In genomic region chr11:20112006-20112740, GRCm38 (mm10) we compare ENCODE assay signal across 8 mouse cellular contexts. TPM values are rescaled to one million over a fixed set of nuclear protein-coding genes. Genes with fewer than 3 reads are reported as not detected.
DNase-seq lines count a peak whose midpoint lies in the region; ATAC-seq and TF ChIP-seq lines count a peak whose summit lies in the region.

No protein-coding gene starts in this region.

- peaks cover 45% of the 10 kb centered on the region for H3K79me2 ChIP-seq in CH12.LX (replicated peaks; ENCODE audit: control insufficient read depth, extremely low read depth, insufficient read depth, poor library complexity, severe bottlenecking)

- peak overlapping the region; percentile 91 for H3K4me2 ChIP-seq in CH12.LX (ENCODE audit: insufficient read depth, low read depth, poor library complexity, severe bottlenecking)
- peak overlapping the region; percentile 77 for H3K4me2 ChIP-seq in heart, embryonic 14.5 days (ENCODE audit: low read length)
- peak overlapping the region; percentile 87 for H3K4me2 ChIP-seq in liver, embryonic 12.5 days
- H3K4me2 ChIP-seq in stomach, embryonic 15.5 days, result peak overlapping the region; percentile 52

- H3K36me3 ChIP-seq in CH12.LX (replicated peaks in 1 of 2; ENCODE audit: control insufficient read depth in 1 of 2, insufficient read depth in 1 of 2, low read length in 1 of 2), result peaks cover 7 to 25% of the 10 kb centered on the region in 2 experiments
- H3K36me3 ChIP-seq in forebrain, embryonic 10.5 days (replicated peaks), result peaks cover 32% of the 10 kb centered on the region
- H3K36me3 ChIP-seq in heart, embryonic 14.5 days (ENCODE audit: control insufficient read depth, insufficient read depth, low read length), result peaks cover 7% of the 10 kb centered on the region
- peaks cover 23% of the 10 kb centered on the region for H3K36me3 ChIP-seq in liver, embryonic 12.5 days
- H3K36me3 ChIP-seq in stomach, embryonic 15.5 days, result 0 out of 2 replicates have a peak, but pooled peaks cover 4% of the 10 kb centered on the region

- in situ Hi-C loops in CH12.LX (cut with MboI; ENCODE audit: low pct_ligation_motif_present, low pct_unique_long_range_greater_than_20kb, low sequenced_read_pairs), result no loop called here

- peak overlapping the region; percentile 63 to 92 (median 80) for H3K4me3 ChIP-seq in CH12.LX (replicated peaks in 1 of 3; ENCODE audit: low read depth in 2 of 3, low read length in 2 of 3, poor library complexity in 1 of 3)
- H3K4me3 ChIP-seq in brown adipose tissue, adult 24 weeks (ENCODE audit: insufficient read depth, low read depth, low read length), result peak overlapping the region; percentile 96
- peak overlapping the region; percentile 90 for H3K4me3 ChIP-seq in forebrain, embryonic 10.5 days
- peak overlapping the region; percentile 68 to 77 for H3K4me3 ChIP-seq in heart, embryonic 14.5 days (ENCODE audit: control insufficient read depth in 1 of 2, insufficient read depth in 1 of 2, low read depth in 1 of 2, low read length in 2 of 2)
- H3K4me3 ChIP-seq in liver, embryonic 12.5 days, result peak overlapping the region; percentile 89
- H3K4me3 ChIP-seq in stomach, embryonic 15.5 days (replicated peaks), result peak overlapping the region; percentile 88

- peak overlapping the region; percentile 98 for H3K27ac ChIP-seq in CH12.LX (ENCODE audit: insufficient read depth, low read depth)
- H3K27ac ChIP-seq in brown adipose tissue, adult 24 weeks (replicated peaks; ENCODE audit: low read depth, low read length), result peak overlapping the region; percentile 96
- H3K27ac ChIP-seq in forebrain, embryonic 10.5 days, result peak overlapping the region; percentile 93
- H3K27ac ChIP-seq in heart, embryonic 14.5 days (replicated peaks in 1 of 2; ENCODE audit: control insufficient read depth in 1 of 2, insufficient read depth in 1 of 2, low read depth in 2 of 2, low read length in 2 of 2), result peak overlapping the region; percentile 89 to 97
- peak overlapping the region; percentile 96 for H3K27ac ChIP-seq in liver, embryonic 12.5 days
- peak overlapping the region; percentile 95 for H3K27ac ChIP-seq in stomach, embryonic 15.5 days

- no peak for TF ChIP-seq CTCF in CH12.LX (conservative IDR thresholded peaks at IDR 0.05 in 1 of 2, IDR thresholded peaks at IDR 0.05 in 1 of 2; ENCODE audit: low read depth in 2 of 2, low read length in 2 of 2)

- peaks cover 15 to 43% of the 10 kb centered on the region in 2 experiments for H3K4me1 ChIP-seq in CH12.LX (ENCODE audit: control insufficient read depth in 1 of 2, insufficient read depth in 2 of 2)
- peaks cover 11% of the 10 kb centered on the region for H3K4me1 ChIP-seq in brown adipose tissue, adult 24 weeks (ENCODE audit: control insufficient read depth, insufficient read depth, insufficient read length, low read length)
- peaks cover 19% of the 10 kb centered on the region for H3K4me1 ChIP-seq in forebrain, embryonic 10.5 days
- H3K4me1 ChIP-seq in heart, embryonic 14.5 days (ENCODE audit: control insufficient read depth in 2 of 2, insufficient read depth in 2 of 2, low read length in 2 of 2), result peaks cover 2 to 13% of the 10 kb centered on the region in 2 experiments; a peak in 3 of 4 replicates
- peaks cover 57% of the 10 kb centered on the region for H3K4me1 ChIP-seq in liver, embryonic 12.5 days
- no peaks in the 10 kb centered on the region for H3K4me1 ChIP-seq in stomach, embryonic 15.5 days

- peak overlapping the region; percentile 98 for H3K9ac ChIP-seq in CH12.LX (ENCODE audit: insufficient read depth, low read depth)
- peak overlapping the region; percentile 94 for H3K9ac ChIP-seq in heart, embryonic 14.5 days (ENCODE audit: low read length)
- peak overlapping the region; percentile 92 for H3K9ac ChIP-seq in liver, embryonic 12.5 days
- peak overlapping the region; percentile 93 for H3K9ac ChIP-seq in stomach, embryonic 15.5 days

- peak; percentile 92 for TF ChIP-seq POLR2A in CH12.LX (IDR thresholded peaks at IDR 0.05; ENCODE audit: low read depth, low read length)

- peak; percentile 81 for TF ChIP-seq EP300 in CH12.LX (IDR thresholded peaks at IDR 0.05; ENCODE audit: low read length)

- WGBS in forebrain, embryonic 10.5 days, result 1% methylated on average over 50 of the region's 50 CpGs
- under 1% methylated on average over 39 of the region's 50 CpGs for WGBS in heart, embryonic 14.5 days
- under 1% methylated on average over 41 of the region's 50 CpGs for WGBS in liver, embryonic 12.5 days (ENCODE audit: insufficient replicate concordance)
- under 1% methylated on average over 50 of the region's 50 CpGs for WGBS in stomach, embryonic 15.5 days

- no peak; the same call in none of the 2 replicates for TF ChIP-seq RAD21 in CH12.LX (IDR thresholded peaks at IDR 0.05; ENCODE audit: low read depth, low read length)

- dilution Hi-C loops in CH12.LX (cut with MboI; ENCODE audit: extremely low pct_ligation_motif_present, extremely low pct_unique_long_range_greater_than_20kb, low sequenced_read_pairs), result no loop called here

- peak; percentile 80 for ATAC-seq in heart, embryonic 14.5 days (ENCODE audit: insufficient number of reproducible peaks, insufficient read depth, low FRiP score, low read depth)
- ATAC-seq in liver, embryonic 12.5 days, result peak; percentile 60
- ATAC-seq in stomach, embryonic 15.5 days (ENCODE audit: insufficient read depth, low FRiP score, low read depth), result peak; percentile 53

- H3K27me3 ChIP-seq in CH12.LX (replicated peaks), result no peaks in the 10 kb centered on the region
- H3K27me3 ChIP-seq in forebrain, embryonic 10.5 days (ENCODE audit: poor library complexity, severe bottlenecking), result no peaks in the 10 kb centered on the region
- no peaks in the 10 kb centered on the region for H3K27me3 ChIP-seq in heart, embryonic 14.5 days (ENCODE audit: control insufficient read depth, insufficient read depth, low read length)
- no peaks in the 10 kb centered on the region for H3K27me3 ChIP-seq in liver, embryonic 12.5 days (replicated peaks)
- no peaks in the 10 kb centered on the region for H3K27me3 ChIP-seq in stomach, embryonic 15.5 days (replicated peaks)

- H3K9me3 ChIP-seq in CH12.LX (replicated peaks; ENCODE audit: low read length), result no peaks in the 10 kb centered on the region
- H3K9me3 ChIP-seq in forebrain, embryonic 10.5 days, result no peaks in the 10 kb centered on the region; the same call in 1 of the 2 replicates
- H3K9me3 ChIP-seq in heart, embryonic 14.5 days (ENCODE audit: control insufficient read depth, low read length), result no peaks in the 10 kb centered on the region
- no peaks in the 10 kb centered on the region for H3K9me3 ChIP-seq in liver, embryonic 12.5 days (replicated peaks)
- H3K9me3 ChIP-seq in stomach, embryonic 15.5 days, result no peaks in the 10 kb centered on the region

- peak; percentile 100 for DNase-seq in CH12.LX (ENCODE audit: extremely low read depth)
- DNase-seq in forebrain, embryonic 10.5 days (ENCODE audit: extremely low spot score, low spot score), result peak; percentile 81
- peak; percentile 87 for DNase-seq in kidney, postnatal 10 days
- DNase-seq in naive thymus-derived CD4-positive, alpha-beta T cell, adult 2 months (ENCODE audit: low read depth), result peak; percentile 87

TF ChIP-seq in CH12.LX, 34 proteins besides CTCF, POLR2A, EP300 and RAD21 (continues in another document):
- TF ChIP-seq USF1 (IDR thresholded peaks at IDR 0.05; ENCODE audit: low read depth, low read length) (no peak), JUN (IDR thresholded peaks at IDR 0.05; ENCODE audit: insufficient read depth, low read depth, low read length) (no peak; the same call in 1 of the 2 replicates), MXI1 (IDR thresholded peaks at IDR 0.05; ENCODE audit: low read depth, low read length) (peak; percentile 89; the same call in 1 of the 2 replicates), GABPA (IDR thresholded peaks at IDR 0.05; ENCODE audit: insufficient replicate concordance, low read depth, low read length) (no peak; the same call in 1 of the 2 replicates), MAFK (IDR thresholded peaks at IDR 0.05; ENCODE audit: insufficient replicate concordance, low read length) (0 out of 2 replicates have a peak, but pooled peaks have one; percentile 3), SMC3 (IDR thresholded peaks at IDR 0.05; ENCODE audit: low read depth, low read length) (no peak), SIN3A (IDR thresholded peaks at IDR 0.05; ENCODE audit: low read length) (peak; percentile 89), ZC3H11A (IDR thresholded peaks at IDR 0.05; ENCODE audit: low read depth, low read length) (no peak), ETS1 (conservative IDR thresholded peaks at IDR 0.05; ENCODE audit: low read depth, low read length) (peak; percentile 88), TCF12 (IDR thresholded peaks at IDR 0.05; ENCODE audit: low read depth, low read length) (peak; percentile 89), BHLHE40 (IDR thresholded peaks at IDR 0.05; ENCODE audit: low read depth, low read length) (peak; percentile 69), ELF1 (IDR thresholded peaks at IDR 0.05; ENCODE audit: low read depth, low read length) (peak; percentile 96), UBTF (IDR thresholded peaks at IDR 0.05; ENCODE audit: low read depth, low read length) (peak; percentile 73; the same call in 1 of the 2 replicates), NELFE (IDR thresholded peaks at IDR 0.05; ENCODE audit: low read depth, low read length) (peak; percentile 83), USF2 (conservative IDR thresholded peaks at IDR 0.05; ENCODE audit: low read depth, low read length) (no peak), ZKSCAN1 (IDR thresholded peaks at IDR 0.05; ENCODE audit: borderline replicate concordance, low read depth, low read length) (no peak), MAZ (IDR thresholded peaks at IDR 0.05; ENCODE audit: low read depth, low read length) (peak; percentile 57; the same call in 1 of the 2 replicates), NRF1 (IDR thresholded peaks at IDR 0.05; ENCODE audit: low read depth, low read length) (0 out of 2 replicates have a peak, but pooled peaks have one; percentile 42), CHD2 (IDR thresholded peaks at IDR 0.05; ENCODE audit: low read length) (peak; percentile 92), POLR2AphosphoS2 (IDR thresholded peaks at IDR 0.05; ENCODE audit: low read depth, low read length) (peak; percentile 84; the same call in 1 of the 2 replicates), MAX (IDR thresholded peaks at IDR 0.05; ENCODE audit: low read length) (peak; percentile 67; the same call in 1 of the 2 replicates)

RNA-seq across cellular contexts. Expression of gene Actr2, which starts 0.5 kb away (rescaled TPM):
- total RNA-seq in CH12.LX (2012; rRNA removed) (141 and 159 TPM in 2 replicates), CH12.LX (2014; rRNA removed) (189 and 196 TPM in 2 replicates)
- 307 and 327 TPM in 2 replicates for polyA plus RNA-seq in CH12.LX (2012; ENCODE audit: insufficient read length, low read depth)
- 55.9 and 60.4 TPM in 2 replicates for polyA plus RNA-seq in brown adipose tissue, adult 24 weeks (2012; ENCODE audit: insufficient read depth, insufficient read length, missing spikeins)
- 115 TPM in 2 replicates for polyA plus RNA-seq in forebrain, embryonic 10.5 days (2016; fragmentation: Nextera tagmentation; extraction: Ambion mirVana)
- 48.9 and 51.5 TPM in 2 replicates for polyA plus RNA-seq in heart, embryonic 14.5 days (2014; fragmentation: Nextera tagmentation; extraction: Ambion mirVana)
- polyA plus RNA-seq in liver, embryonic 12.5 days (2016; fragmentation: Nextera tagmentation; extraction: Ambion mirVana), result 77.8 and 78.1 TPM in 2 replicates
- polyA plus RNA-seq in stomach, embryonic 15.5 days (2015; fragmentation: Nextera tagmentation; extraction: Ambion mirVana), result 127 and 132 TPM in 2 replicates

Comparison
In these comparisons a context has a peak if more than half of its experiments do, and no peak if none do; other contexts are left out.
1. Peak in every context shown above with its lines: DNase-seq, ATAC-seq, H3K4me3 ChIP-seq and H3K27ac ChIP-seq.